Mouse (Mus musculus) lung, adult 2 months (tissue): Measurements from ENCODE around the gene Vim. TPM values are rescaled to one million over a fixed set of nuclear protein-coding genes. Genes with fewer than 3 reads are reported as not detected.
"Not testable (repeated sequence)": the region's sequence is repeated elsewhere in the genome, so short reads cannot be mapped to it uniquely, and the experiment has no call there.

Experiments
- DNase-seq: peaks from one replicate; pipeline ENCODE4 v3.0.0; 2022
- H3K4me1 ChIP-seq: fragments of 200-500 bp; 2 replicates; pipeline ENCODE4 v1.6.1; 2011; ENCODE audit warnings: low read length; ENCODE audit not compliant: control insufficient read depth, insufficient read depth
- H3K4me3 ChIP-seq: fragments of 200-500 bp; replicated peaks from 2 replicates; pipeline ENCODE3; 2011; ENCODE audit warnings: low read depth, mild to moderate bottlenecking, control low read depth, low read length; ENCODE audit errors: extremely low read depth
- CTCF ChIP-seq: fragments of 200-500 bp; IDR thresholded peaks from 2 replicates; pipeline ENCODE4 v1.5.1; 2011; ENCODE audit warnings: mild to moderate bottlenecking, low read length, control low read depth; ENCODE audit not compliant: insufficient read depth
- POLR2A ChIP-seq: fragments of 200-500 bp; IDR thresholded peaks from 2 replicates; pipeline ENCODE4 v1.6.1; 2011; ENCODE audit warnings: low read depth, mild to moderate bottlenecking, control low read depth, low read length, borderline replicate concordance; ENCODE audit errors: extremely low read depth
- WGBS: fragments of 180-500 bp; shearing (Covaris S2); methylation state at CpG from one replicate; pipeline ENCODE4 v1.1.7; 2018; 5-methylcytosine and 5-hydroxymethylcytosine counted together
- polyA plus RNA-seq: library from polyadenylated mRNA; depleted of rRNA; stranded (reverse); fragments of >200 nt; gene quantifications from 2 replicates; pipeline ENCODE4 v1.2.3, GENCODE M21; 2012

Vim gene
- polyA plus RNA-seq, 1 experiment = 1,792 TPM

DNA sequence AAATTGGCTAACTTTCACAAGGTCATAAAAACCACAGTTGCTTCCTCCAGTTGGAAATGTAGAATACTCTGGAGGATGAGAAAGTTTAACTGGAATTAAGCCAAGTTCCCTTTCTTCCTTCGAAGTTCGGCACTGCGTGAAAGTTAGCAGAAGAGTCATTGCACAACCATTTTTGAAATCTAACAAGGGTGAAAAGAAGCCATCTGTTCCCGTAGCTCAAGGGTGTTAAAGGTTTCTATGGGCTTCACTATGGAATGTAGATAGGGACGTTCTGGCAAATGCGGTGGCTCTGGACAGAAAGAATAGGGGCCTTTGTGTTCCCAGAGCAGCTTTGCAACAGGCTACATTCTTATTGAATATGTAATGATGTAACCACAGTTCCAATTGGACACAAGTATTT lies 2.2 kb downstream of the Vim start:
- 3% methylated on average over 6 of the region's 6 CpGs for WGBS
- peak overlapping the region; percentile 88 for H3K4me3 ChIP-seq

DNA sequence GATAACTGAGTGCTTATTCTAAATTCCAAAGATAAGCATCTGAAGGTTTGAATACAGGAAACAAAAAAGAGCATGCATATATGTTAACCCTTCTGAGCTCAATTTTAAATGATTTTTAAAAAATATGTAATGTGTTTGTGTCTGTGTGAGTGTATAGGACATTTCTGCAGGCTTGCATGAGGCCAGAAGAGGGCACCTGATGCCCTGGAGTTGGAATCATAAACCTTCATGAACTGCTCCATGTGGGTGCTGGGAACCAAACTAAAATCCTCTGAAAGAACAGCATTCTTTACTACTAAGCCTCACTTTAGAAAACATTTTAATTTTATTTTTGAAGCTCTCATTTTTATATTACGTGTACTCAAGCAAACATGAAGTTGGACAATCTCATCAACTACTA lies 3.7 kb downstream of the Vim start:
- 76% methylated on average over 1 of the region's 1 CpGs for WGBS
- H3K4me3 ChIP-seq = no peak overlapping the region
- no peak for TF ChIP-seq POLR2A
- TF ChIP-seq CTCF = no peak
- no peak for DNase-seq
- H3K4me1 ChIP-seq = peaks cover 13% of the 10 kb centered on the region

More for the DNA sequence above, 2.2 kb downstream of the Vim start:
- no peak for DNase-seq
- H3K4me1 ChIP-seq = peaks cover 14% of the 10 kb centered on the region
- TF ChIP-seq CTCF (no peak), POLR2A (no peak)

DNA sequence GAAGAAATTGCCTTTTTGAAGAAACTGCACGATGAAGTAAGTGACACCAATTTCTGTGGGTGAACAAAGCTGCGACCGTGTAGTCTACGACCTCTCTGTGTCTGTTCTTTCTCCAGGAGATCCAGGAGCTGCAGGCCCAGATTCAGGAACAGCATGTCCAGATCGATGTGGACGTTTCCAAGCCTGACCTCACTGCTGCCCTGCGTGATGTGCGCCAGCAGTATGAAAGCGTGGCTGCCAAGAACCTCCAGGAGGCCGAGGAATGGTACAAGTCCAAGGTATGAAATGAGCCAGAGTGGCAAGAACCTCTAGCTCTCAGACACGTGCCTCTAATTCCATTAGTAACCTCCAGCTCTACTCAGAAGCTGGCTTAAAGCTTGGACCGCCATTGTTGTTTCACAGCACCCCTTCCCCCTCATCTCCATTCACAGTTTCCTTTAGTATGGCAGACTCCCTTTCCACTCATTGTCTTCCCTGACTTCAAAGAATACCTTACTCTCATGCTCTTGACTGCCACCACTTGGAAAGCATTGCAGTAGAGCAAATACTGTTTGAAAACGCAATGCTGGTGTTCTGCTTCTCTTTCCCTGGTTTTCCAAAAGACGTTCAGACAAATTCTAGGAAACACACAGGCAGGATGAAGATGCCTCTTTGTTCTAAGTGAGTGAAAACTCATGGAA lies 4.9 kb downstream of the Vim start:
- TF ChIP-seq POLR2A (no peak), CTCF (no peak)
- peaks cover 8% of the 10 kb centered on the region for H3K4me1 ChIP-seq
- 45% methylated on average over 14 of the region's 14 CpGs for WGBS
- no peak for DNase-seq
- no peak overlapping the region for H3K4me3 ChIP-seq

DNA sequence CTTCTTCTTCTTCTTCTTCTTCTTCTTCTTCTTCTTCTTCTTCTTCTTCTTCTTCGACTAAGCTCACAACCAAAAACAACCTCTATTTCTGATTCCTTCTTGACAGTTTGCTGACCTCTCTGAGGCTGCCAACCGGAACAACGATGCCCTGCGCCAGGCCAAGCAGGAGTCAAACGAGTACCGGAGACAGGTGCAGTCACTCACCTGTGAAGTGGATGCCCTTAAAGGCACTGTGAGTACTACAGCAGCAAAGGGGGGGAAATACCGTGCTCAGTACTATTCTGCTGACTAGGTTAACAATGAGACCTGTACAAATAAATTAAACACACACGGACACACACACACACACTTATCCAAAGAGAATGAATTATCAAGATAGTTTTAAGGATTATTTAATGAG lies 5.6 kb downstream of the Vim start:
- DNase-seq = no peak
- Histone ChIP-seq H3K4me1 (peaks cover 8% of the 10 kb centered on the region), H3K4me3 (no peak overlapping the region)
- no peak for TF ChIP-seq CTCF
- no peak for TF ChIP-seq POLR2A
- WGBS = 68% methylated on average over 8 of the region's 8 CpGs

DNA sequence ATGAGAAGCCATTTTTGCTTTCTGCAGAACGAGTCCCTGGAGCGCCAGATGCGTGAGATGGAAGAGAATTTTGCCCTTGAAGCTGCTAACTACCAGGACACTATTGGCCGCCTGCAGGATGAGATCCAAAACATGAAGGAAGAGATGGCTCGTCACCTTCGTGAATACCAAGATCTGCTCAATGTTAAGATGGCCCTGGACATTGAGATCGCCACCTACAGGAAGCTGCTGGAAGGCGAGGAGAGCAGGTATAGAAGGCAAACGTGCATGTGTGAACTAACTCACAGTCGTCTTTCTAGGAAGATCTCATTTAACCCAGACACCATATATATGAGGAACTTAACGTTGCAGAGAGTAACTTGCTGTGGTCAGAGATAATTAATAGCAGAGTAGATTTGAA lies 6.3 kb downstream of the Vim start:
- Histone ChIP-seq H3K4me3 (no peak overlapping the region), H3K4me1 (peaks cover 8% of the 10 kb centered on the region)
- TF ChIP-seq POLR2A = no peak
- TF ChIP-seq CTCF = peak; percentile 52
- 49% methylated on average over 11 of the region's 11 CpGs for WGBS
- DNase-seq = no peak

DNA sequence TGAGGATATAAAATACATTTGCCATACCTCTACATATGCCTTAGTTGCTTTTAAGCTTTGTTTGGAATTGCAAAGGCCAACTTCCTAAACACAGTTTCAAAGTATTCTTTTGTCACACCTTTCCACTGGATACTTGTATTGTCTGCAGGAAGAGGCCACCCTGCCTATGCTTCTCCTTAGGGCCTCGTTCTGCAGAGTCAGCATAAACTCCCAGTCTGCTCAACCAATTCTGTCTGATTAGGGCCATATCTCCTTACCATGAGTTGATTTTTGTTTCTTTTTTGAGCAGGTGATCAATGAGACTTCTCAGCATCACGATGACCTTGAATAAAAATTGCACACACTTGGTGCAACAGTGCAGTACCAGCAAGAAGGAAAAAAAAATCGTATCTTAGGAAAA lies 8.5 kb downstream of the Vim start:
- H3K4me1 ChIP-seq = peaks cover 8% of the 10 kb centered on the region; the same call in 1 of the 2 replicates
- no peak overlapping the region for H3K4me3 ChIP-seq
- no peak for DNase-seq
- WGBS = 69% methylated on average over 3 of the region's 3 CpGs
- TF ChIP-seq CTCF (no peak), POLR2A (no peak)

DNA sequence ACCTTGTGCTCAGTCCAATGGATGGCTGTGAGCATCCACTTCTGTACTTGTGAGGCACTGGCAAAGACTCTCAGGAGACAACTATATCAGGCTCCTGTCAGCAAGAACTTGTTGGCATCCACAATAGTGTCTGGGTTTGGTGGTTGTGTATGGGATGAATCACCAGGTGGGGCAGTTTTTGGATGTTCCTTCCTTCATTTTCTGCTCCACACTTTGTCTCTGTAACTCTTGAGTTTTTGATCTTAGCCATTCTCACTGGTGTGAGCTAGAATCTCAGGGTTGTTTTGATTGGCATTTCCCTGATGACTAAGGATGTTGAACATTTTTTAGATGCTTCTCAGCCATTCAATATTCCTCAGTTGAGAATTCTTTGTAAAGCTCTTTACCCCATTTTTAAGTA lies 10.0 kb downstream of the Vim start:
- not testable (repeated sequence) for DNase-seq, H3K4me1 ChIP-seq, H3K4me3 ChIP-seq

DNA sequence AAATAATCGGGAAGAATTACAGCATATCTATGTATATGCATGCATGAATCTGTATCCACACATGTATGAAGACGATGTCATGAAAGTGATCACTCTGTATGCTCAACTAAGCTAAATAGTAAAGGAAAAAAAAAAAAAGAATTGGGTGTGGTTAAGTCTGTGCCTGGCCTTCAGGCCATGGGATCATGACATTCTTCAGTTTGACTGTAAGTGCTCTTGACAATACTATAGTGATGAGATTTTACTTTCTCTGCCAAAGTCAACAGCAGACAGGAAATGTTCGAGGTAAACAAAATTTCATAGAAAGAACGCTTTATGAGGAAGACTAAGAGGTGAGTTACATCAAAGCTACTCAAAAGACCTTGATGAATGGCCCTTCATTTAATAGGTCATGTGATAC lies 19.6 kb downstream of the Vim start:
- no peak for DNase-seq
- 48% methylated on average over 4 of the region's 4 CpGs for whole genome bisulfite sequencing
- TF ChIP-seq CTCF (no peak), POLR2A (no peak)

DNA sequence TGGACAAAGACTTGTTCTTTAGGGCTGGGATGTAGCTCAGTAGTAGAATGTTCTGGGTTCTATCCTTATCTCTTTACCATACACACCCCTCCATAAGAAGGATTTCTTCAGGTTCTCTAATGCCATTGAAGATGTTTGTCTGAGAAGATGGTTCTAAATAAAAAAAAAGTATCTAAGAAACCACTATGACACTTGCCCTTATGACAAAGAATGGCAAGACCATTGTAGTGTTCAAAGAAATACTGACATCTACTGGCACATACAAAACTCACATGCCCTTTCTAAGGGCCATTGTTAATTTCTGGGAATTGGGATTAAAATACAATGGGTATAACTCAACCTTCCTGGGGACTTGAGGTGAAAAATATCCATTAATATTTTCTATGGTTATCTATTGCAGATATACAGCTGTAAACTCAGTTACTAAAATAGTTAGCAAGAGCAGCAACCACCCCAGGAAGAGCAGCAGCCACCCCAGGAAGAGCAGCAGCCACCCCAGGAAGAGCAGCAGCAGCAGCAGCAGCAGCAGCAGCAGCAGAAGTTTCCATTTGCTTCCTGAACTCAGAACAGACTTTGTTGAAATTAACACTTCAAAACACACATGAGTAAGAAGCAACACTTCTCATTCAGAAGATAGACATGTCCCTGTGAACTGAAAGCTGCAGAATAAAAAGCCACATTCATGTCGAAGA lies 23.4 kb downstream of the Vim start:
- Histone ChIP-seq H3K4me3 (no peak overlapping the region), H3K4me1 (no peaks in the 10 kb centered on the region)
- no peak for DNase-seq
- 85% methylated on average over 1 of the region's 1 CpGs for WGBS
- TF ChIP-seq CTCF (peak; percentile 22; the same call in 1 of the 2 replicates), POLR2A (no peak)

More for the DNA sequence above, 19.6 kb downstream of the Vim start:
- no peak overlapping the region for H3K4me3 ChIP-seq
- H3K4me1 ChIP-seq = no peaks in the 10 kb centered on the region

DNA sequence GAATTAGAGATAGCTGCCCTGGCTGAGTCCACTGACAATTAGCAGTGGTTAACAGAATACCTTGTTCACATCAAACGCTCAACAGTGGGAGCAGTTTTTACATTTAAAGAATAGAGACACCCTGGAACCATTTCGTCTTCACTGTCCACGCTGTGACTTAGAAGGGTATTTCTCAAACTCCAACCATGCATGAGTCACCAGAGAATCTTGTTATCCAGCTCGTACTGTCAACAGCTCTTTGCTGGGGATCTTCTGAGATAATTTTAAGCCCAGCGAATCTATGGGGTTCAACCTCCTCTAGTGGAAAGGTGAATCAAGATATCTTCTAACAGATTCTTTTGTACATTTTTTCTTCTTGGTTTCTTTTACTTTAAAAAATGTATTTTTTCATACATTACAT lies 24.4 kb downstream of the Vim start:
- Histone ChIP-seq H3K4me3 (no peak overlapping the region), H3K4me1 (no peaks in the 10 kb centered on the region)
- TF ChIP-seq CTCF (no peak), POLR2A (no peak)
- no peak for DNase-seq
- WGBS = 74% methylated on average over 5 of the region's 5 CpGs
